Mouse (Mus musculus) stomach, postnatal 0 days (tissue): ENCODE results near the gene Sox18. TPM values are rescaled to one million over a fixed set of nuclear protein-coding genes. Genes with fewer than 3 reads are reported as not detected.

Experiments
- ATAC-seq: fragments of 200-750 bp; cut with Nextera tagmentation; 2 replicates; pipeline ENCODE4 v1.8.0; 2017; ENCODE audit not compliant: low FRiP score, low TSS enrichment
- DNase-seq: peaks from one replicate; pipeline ENCODE4 v3.0.0-alpha.2; 2016; ENCODE audit warnings: low spot score
- H3K27ac ChIP-seq: fragments of 300-500 bp; sonication (generic); replicated peaks from 2 replicates; pipeline ENCODE4 v1.5.1; 2014; ENCODE audit warnings: mild to moderate bottlenecking, control low read depth
- H3K27me3 ChIP-seq: fragments of 300-500 bp; sonication (generic); 2 replicates; pipeline ENCODE4 v1.6.1; 2014; ENCODE audit warnings: low read length; ENCODE audit not compliant: control insufficient read depth, insufficient read depth
- H3K36me3 ChIP-seq: fragments of 300-500 bp; sonication (generic); 2 replicates; pipeline ENCODE4 v1.6.1; 2014; ENCODE audit warnings: low read length, mixed read lengths; ENCODE audit not compliant: control insufficient read depth, insufficient read depth
- H3K4me1 ChIP-seq: fragments of 300-500 bp; sonication (generic); replicated peaks from 2 replicates; pipeline ENCODE4 v1.6.1; 2014; ENCODE audit warnings: antibody characterized with exemption; ENCODE audit not compliant: control insufficient read depth, insufficient read depth
- H3K4me2 ChIP-seq: fragments of 300-500 bp; sonication (generic); replicated peaks from 2 replicates; pipeline ENCODE4 v1.6.1; 2014; ENCODE audit warnings: low read depth, mild to moderate bottlenecking, control low read depth, moderate library complexity
- H3K4me3 ChIP-seq: fragments of 300-500 bp; sonication (generic); 2 replicates; pipeline ENCODE4 v1.5.1; 2014; ENCODE audit warnings: low read depth, low read length, control low read depth
- H3K9ac ChIP-seq: fragments of 300-500 bp; sonication (generic); 2 replicates; pipeline ENCODE4 v1.6.1; 2014; ENCODE audit warnings: mild to moderate bottlenecking, low read length, control low read depth, mixed read lengths
- H3K9me3 ChIP-seq: fragments of 300-500 bp; sonication (generic); 2 replicates; pipeline ENCODE4 v1.6.1; 2016; ENCODE audit warnings: low read length; ENCODE audit not compliant: control insufficient read depth
- CTCF ChIP-seq: IDR thresholded peaks from 2 replicates; pipeline ENCODE4 v1.5.1; 2016; ENCODE audit warnings: antibody characterized with exemption, low read depth, mild to moderate bottlenecking, moderate library complexity
- EP300 ChIP-seq: optimal IDR thresholded peaks from 2 replicates; pipeline ENCODE3; 2016; ENCODE audit warnings: antibody characterized with exemption
- WGBS: fragments of 180-500 bp; shearing (Covaris S2); extraction: QIAGEN DNeasy Blood & Tissue Kit; methylation state at CpG from one replicate; pipeline ENCODE4 v1.1.7; 2014; 5-methylcytosine and 5-hydroxymethylcytosine counted together
- polyA plus RNA-seq: library from polyadenylated mRNA; unstranded; fragments of >200 nt; fragmentation: Nextera tagmentation; extraction: Ambion mirVana; gene quantifications from 2 replicates; pipeline ENCODE4 v1.2.1, GENCODE M21; 2015

Sox18 gene
- polyA plus RNA-seq, 1 experiment from 2014 or later: 14.1 TPM

DNA sequence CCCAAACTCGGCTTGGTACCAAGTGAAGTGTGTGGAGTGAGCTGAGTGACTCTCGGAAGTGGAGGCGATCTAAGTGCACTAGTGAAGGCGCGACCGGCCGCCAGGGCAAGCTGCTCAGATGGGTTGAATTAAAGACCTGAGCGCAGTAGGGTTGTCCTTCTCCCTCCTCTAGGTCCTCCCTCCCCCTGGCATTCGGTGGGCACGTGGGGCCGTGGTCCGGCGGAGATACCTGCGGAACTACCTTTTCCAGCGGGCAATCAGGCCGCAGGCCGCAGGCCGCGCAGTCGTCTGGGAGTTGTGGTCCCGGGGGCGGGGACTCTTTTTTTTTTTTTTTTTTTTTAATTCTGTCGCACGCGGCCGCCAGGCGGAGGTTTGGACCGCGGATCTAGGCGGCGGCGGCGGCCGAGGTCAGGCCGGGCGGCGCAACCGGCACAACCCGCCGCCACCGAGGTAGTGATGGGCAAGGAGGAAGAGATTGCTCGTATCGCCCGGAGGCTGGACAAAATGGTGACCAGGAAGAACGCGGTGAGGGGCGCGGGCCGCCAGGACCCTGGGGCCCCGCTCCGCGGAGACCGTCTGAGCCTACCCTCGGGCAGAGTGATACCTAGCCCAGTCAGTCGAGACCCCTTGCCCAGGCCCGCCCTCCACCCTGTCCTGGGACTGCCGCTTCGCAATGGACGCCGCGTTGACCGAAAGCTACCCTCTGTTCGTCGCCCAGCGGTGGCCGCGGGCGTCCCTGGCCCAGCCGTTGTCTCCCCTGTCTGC is 8.7 kb upstream of the Sox18 start, which contains the start of gene Tcea2:
Gene Tcea2 (plus strand): TSS at position 360 of the 765 bp plus-strand sequence.
- H3K9ac ChIP-seq: peak within 1 kb of the TSS; percentile 81
- H3K4me1 ChIP-seq: no peaks in the 10 kb centered on the region; the same call in 1 of the 2 replicates
- H3K4me3 ChIP-seq: peak within 1 kb of the TSS; percentile 65
- peak within 1 kb of the TSS; percentile 94 for H3K4me2 ChIP-seq
- H3K36me3 ChIP-seq: no peaks in the 10 kb centered on the region
- H3K9me3 ChIP-seq: no peaks in the 10 kb centered on the region
- no peaks in the 10 kb centered on the region for H3K27me3 ChIP-seq
- 0 out of 2 replicates have a peak, but pooled peaks have one; percentile 44 for TF ChIP-seq CTCF
- no peak for TF ChIP-seq EP300
- ATAC-seq (peak; percentile 45), DNase-seq (peak; percentile 78)
- WGBS: under 1% methylated on average over 64 of the region's 69 CpGs
- H3K27ac ChIP-seq: peak within 1 kb of the TSS; percentile 56; the same call in 1 of the 2 replicates

- Histone ChIP-seq H3K27ac (no peak overlapping the region), H3K4me1 (no peaks in the 10 kb centered on the region; the same call in 1 of the 2 replicates), H3K36me3 (no peaks in the 10 kb centered on the region), H3K9me3 (no peaks in the 10 kb centered on the region), H3K27me3 (no peaks in the 10 kb centered on the region), H3K9ac (no peak overlapping the region), H3K4me3 (no peak overlapping the region), H3K4me2 (no peak overlapping the region)
- 50% methylated on average over 1 of the region's 1 CpGs for WGBS
- TF ChIP-seq EP300: no peak
- TF ChIP-seq CTCF: peak; percentile 100
- ATAC-seq (peak; percentile 84), DNase-seq (peak; percentile 82)
These were observed 7.3 kb upstream of the Sox18 start for GRCm38 (mm10) chr2:181678780-181679179.

- TF ChIP-seq EP300: no peak
- no peak for TF ChIP-seq CTCF
- WGBS: 64% methylated on average over 3 of the region's 3 CpGs
- ATAC-seq (no peak), DNase-seq (no peak)
- Histone ChIP-seq H3K4me3 (no peak overlapping the region), H3K4me1 (no peaks in the 10 kb centered on the region; the same call in 1 of the 2 replicates), H3K4me2 (no peak overlapping the region), H3K27me3 (no peaks in the 10 kb centered on the region), H3K9ac (no peak overlapping the region), H3K27ac (no peak overlapping the region), H3K9me3 (no peaks in the 10 kb centered on the region), H3K36me3 (no peaks in the 10 kb centered on the region)
These were observed 6.3 kb upstream of the Sox18 start for GRCm38 (mm10) chr2:181677755-181678098.

- no peak overlapping the region for H3K4me2 ChIP-seq
- H3K9ac ChIP-seq: no peak overlapping the region; the same call in 1 of the 2 replicates
- H3K27ac ChIP-seq: 0 out of 2 replicates have a peak overlapping the region, but pooled peaks have one; percentile 30
- ATAC-seq: no peak
- no peak for DNase-seq
- 67% methylated on average over 5 of the region's 5 CpGs for WGBS
- no peaks in the 10 kb centered on the region; the same call in 1 of the 2 replicates for H3K27me3 ChIP-seq
- no peaks in the 10 kb centered on the region for H3K9me3 ChIP-seq
- H3K4me3 ChIP-seq: no peak overlapping the region
- TF ChIP-seq CTCF (no peak), EP300 (no peak)
- no peaks in the 10 kb centered on the region; the same call in 1 of the 2 replicates for H3K4me1 ChIP-seq
- H3K36me3 ChIP-seq: no peaks in the 10 kb centered on the region
These were observed 5.8 kb upstream of the Sox18 start for GRCm38 (mm10) chr2:181677096-181677754.

DNA sequence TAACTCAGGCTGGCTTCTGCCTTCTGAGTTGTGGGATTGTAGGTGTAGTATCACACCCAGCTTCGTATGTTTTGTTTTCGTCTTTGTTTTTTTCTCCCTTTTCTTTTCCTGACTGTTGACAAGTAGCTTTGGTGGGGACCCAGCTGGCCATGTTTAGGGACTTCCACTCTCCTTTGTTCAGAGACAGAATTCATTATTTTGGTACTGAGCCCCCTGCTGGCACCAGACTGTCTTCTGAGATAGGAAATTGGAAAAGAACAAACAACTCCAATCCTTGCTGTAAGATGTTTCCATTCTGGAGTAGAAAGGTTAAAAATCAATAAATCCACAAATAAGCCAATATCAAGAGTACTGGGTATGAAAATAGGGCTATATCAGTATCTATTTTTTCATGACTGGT is 5.0 kb upstream of the Sox18 start:
- H3K27me3 ChIP-seq: peaks cover 3% of the 10 kb centered on the region; the same call in 1 of the 2 replicates
- no peak overlapping the region for H3K27ac ChIP-seq
- DNase-seq: no peak

More for the DNA sequence above, 5.0 kb upstream of the Sox18 start:
- H3K4me3 ChIP-seq: no peak overlapping the region
- TF ChIP-seq EP300 (no peak), CTCF (peak; percentile 45)
- no peak overlapping the region for H3K4me2 ChIP-seq
- 63% methylated on average over 2 of the region's 2 CpGs for WGBS
- no peak overlapping the region for H3K9ac ChIP-seq
- H3K36me3 ChIP-seq: no peaks in the 10 kb centered on the region
- H3K9me3 ChIP-seq: no peaks in the 10 kb centered on the region
- H3K4me1 ChIP-seq: no peaks in the 10 kb centered on the region; the same call in 1 of the 2 replicates
- ATAC-seq: no peak
